Mouse (Mus musculus): ENCODE data around the gene Creg2. TPM values are rescaled to one million over a fixed set of nuclear protein-coding genes. Genes with fewer than 3 reads are reported as not detected.

Creg2 gene
- polyA plus RNA-seq, 1 experiment from 2014 or later: 0.11 TPM

DNA sequence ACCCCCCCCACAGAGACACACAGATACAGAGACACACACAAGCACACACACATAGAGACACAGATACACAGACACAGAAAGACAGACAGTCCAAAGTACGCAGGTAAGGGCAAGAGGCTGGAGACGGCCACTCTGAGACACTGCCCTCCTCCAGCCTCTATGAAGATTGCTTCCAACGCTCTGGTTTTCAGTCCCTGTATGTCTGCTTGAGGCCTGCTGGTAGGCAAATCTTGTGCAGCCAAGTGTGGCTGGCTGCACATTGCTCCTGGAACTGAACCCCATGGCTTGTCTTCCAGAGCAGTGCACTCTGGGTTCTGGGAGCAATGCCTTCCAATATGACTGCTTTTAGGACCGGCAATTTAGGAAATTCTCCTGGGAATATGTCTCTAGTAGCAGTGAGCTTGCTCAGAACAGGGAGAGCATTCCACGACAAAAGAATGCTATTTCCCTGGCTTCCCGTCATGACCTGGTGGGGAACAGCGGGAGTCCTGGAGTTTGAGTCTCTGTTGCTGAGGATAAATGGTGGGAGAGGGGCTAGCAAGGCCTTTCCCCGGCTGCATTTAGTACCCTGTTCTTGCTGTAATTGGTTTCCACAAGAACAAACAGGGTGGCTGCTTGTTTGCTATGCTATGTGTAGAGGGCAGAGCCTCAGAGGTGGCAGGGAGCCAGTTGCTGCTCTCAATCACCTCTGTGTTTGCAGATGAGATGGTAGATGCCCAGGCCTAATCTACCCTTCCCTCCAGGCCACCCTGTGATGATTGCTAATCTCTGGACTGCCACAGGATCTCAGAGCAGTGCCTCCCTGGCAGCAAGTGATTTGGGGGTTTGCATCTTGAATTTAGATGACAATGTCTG is 5.1 kb downstream of the Creg2 start:
- H3K4me3 ChIP-seq (ENCODE audit: low read depth, low read length): no peak overlapping the region
- H3K4me1 ChIP-seq (ENCODE audit: insufficient read depth, low read depth, low read length): peaks cover 9% of the 10 kb centered on the region; the same call in 1 of the 2 replicates
- WGBS: 49% methylated on average over 8 of the region's 8 CpGs
- no peaks in the 10 kb centered on the region for H3K36me3 ChIP-seq (ENCODE audit: insufficient read depth, low read length)
- H3K27me3 ChIP-seq (replicated peaks; ENCODE audit: insufficient read depth, low read length): peaks cover 9% of the 10 kb centered on the region
- H3K27ac ChIP-seq (ENCODE audit: low read length): no peak overlapping the region
- H3K9me3 ChIP-seq (ENCODE audit: low read length): no peaks in the 10 kb centered on the region
- TF ChIP-seq CTCF (IDR thresholded peaks at IDR 0.05) (no peak), EP300 (IDR thresholded peaks at IDR 0.05) (no peak)
- ATAC-seq (no peak), DNase-seq (ENCODE audit: low spot score) (no peak)
- no peak overlapping the region for H3K4me2 ChIP-seq (replicated peaks; ENCODE audit: low read depth, low read length)
- no peak overlapping the region for H3K9ac ChIP-seq (replicated peaks; ENCODE audit: low read depth)

- TF ChIP-seq CTCF (IDR thresholded peaks at IDR 0.05) (no peak), EP300 (IDR thresholded peaks at IDR 0.05) (no peak)
- Histone ChIP-seq H3K9ac (replicated peaks; ENCODE audit: low read depth) (no peak overlapping the region), H3K36me3 (ENCODE audit: insufficient read depth, low read length) (no peaks in the 10 kb centered on the region), H3K4me2 (replicated peaks; ENCODE audit: low read depth, low read length) (no peak overlapping the region), H3K27me3 (replicated peaks; ENCODE audit: insufficient read depth, low read length) (no peaks in the 10 kb centered on the region; the same call in 1 of the 2 replicates), H3K27ac (ENCODE audit: low read length) (no peak overlapping the region), H3K9me3 (ENCODE audit: low read length) (no peaks in the 10 kb centered on the region), H3K4me3 (ENCODE audit: low read depth, low read length) (no peak overlapping the region), H3K4me1 (ENCODE audit: insufficient read depth, low read depth, low read length) (no peaks in the 10 kb centered on the region)
- WGBS: 35% methylated on average over 1 of the region's 1 CpGs
- ATAC-seq (no peak), DNase-seq (ENCODE audit: low spot score) (no peak)
Observed at GRCm38 (mm10) chr1:39644333-39644732, 6.9 kb downstream of the Creg2 start.

DNA sequence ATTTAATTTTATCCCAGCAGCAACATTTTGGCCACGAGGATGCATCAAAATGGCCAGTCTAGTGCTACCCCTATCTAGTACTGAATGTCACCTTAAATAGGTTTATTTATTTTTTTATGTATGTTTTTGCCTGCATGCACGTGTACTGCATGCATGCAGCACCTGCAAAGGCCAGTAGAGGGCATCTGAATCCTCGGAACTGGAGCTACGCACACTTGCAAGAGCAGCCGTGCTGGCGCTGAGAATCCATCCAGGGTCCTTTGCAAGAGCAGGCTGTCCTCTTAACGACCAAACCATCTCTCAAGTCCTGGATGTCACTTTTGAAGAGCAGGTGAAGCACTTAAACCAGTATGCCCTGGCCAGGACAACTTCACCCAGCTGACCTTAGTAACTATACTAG is 9.6 kb downstream of the Creg2 start:
- 85% methylated on average over 7 of the region's 7 CpGs for WGBS

GRCm38 (mm10) chr1:39637139-39637538 is 14.1 kb downstream of the Creg2 start:
- Histone ChIP-seq H3K27ac (ENCODE audit: low read length) (no peak overlapping the region), H3K36me3 (ENCODE audit: insufficient read depth, low read length) (no peaks in the 10 kb centered on the region), H3K4me2 (replicated peaks; ENCODE audit: low read depth, low read length) (no peak overlapping the region), H3K27me3 (replicated peaks; ENCODE audit: insufficient read depth, low read length) (no peaks in the 10 kb centered on the region), H3K9me3 (ENCODE audit: low read length) (no peaks in the 10 kb centered on the region), H3K9ac (replicated peaks; ENCODE audit: low read depth) (no peak overlapping the region), H3K4me1 (ENCODE audit: insufficient read depth, low read depth, low read length) (no peaks in the 10 kb centered on the region), H3K4me3 (ENCODE audit: low read depth, low read length) (no peak overlapping the region)
- ATAC-seq (no peak), DNase-seq (ENCODE audit: low spot score) (no peak)
- no peak for TF ChIP-seq EP300 (IDR thresholded peaks at IDR 0.05)
- TF ChIP-seq CTCF (IDR thresholded peaks at IDR 0.05): no peak
- WGBS: 53% methylated on average over 8 of the region's 8 CpGs

More for the DNA sequence above, 9.6 kb downstream of the Creg2 start:
- H3K9ac ChIP-seq (replicated peaks; ENCODE audit: low read depth): no peak overlapping the region
- no peak for DNase-seq (ENCODE audit: low spot score)
- TF ChIP-seq CTCF (IDR thresholded peaks at IDR 0.05) (peak; percentile 26; the same call in 1 of the 2 replicates), EP300 (IDR thresholded peaks at IDR 0.05) (no peak)
- no peak overlapping the region for H3K27ac ChIP-seq (ENCODE audit: low read length)
- H3K4me1 ChIP-seq (ENCODE audit: insufficient read depth, low read depth, low read length): no peaks in the 10 kb centered on the region
- H3K4me3 ChIP-seq (ENCODE audit: low read depth, low read length): no peak overlapping the region
- ATAC-seq: no peak
- H3K9me3 ChIP-seq (ENCODE audit: low read length): no peaks in the 10 kb centered on the region
- H3K4me2 ChIP-seq (replicated peaks; ENCODE audit: low read depth, low read length): no peak overlapping the region
- H3K36me3 ChIP-seq (ENCODE audit: insufficient read depth, low read length): no peaks in the 10 kb centered on the region
- no peaks in the 10 kb centered on the region for H3K27me3 ChIP-seq (replicated peaks; ENCODE audit: insufficient read depth, low read length)

DNA sequence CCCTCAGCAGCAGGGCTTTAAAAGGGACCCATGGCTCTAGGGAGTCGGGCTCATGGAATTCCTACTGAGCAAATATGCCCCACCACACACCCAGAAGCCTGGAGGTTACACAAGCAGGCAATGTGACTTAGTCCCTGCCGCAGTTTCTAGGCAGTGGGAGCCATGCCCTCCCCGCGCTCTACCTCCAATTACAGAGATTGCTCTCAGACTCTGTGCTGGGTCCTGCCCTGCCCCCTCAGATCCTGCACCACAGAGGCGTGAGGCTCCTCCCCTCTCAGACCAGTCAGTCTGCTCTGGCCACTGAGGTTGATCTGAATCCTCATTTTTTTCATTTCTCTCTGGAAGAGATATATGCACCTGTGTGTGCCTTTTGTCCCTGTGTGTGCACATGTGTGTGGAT is 14.6 kb downstream of the Creg2 start:
- H3K9me3 ChIP-seq (ENCODE audit: low read length): no peaks in the 10 kb centered on the region
- peak; percentile 78 for ATAC-seq
- H3K4me3 ChIP-seq (ENCODE audit: low read depth, low read length): no peak overlapping the region
- no peak overlapping the region for H3K27ac ChIP-seq (ENCODE audit: low read length)
- no peaks in the 10 kb centered on the region for H3K27me3 ChIP-seq (replicated peaks; ENCODE audit: insufficient read depth, low read length)
- H3K9ac ChIP-seq (replicated peaks; ENCODE audit: low read depth): no peak overlapping the region
- no peak for TF ChIP-seq CTCF (IDR thresholded peaks at IDR 0.05)
- TF ChIP-seq EP300 (IDR thresholded peaks at IDR 0.05): no peak
- DNase-seq (ENCODE audit: low spot score): peak; percentile 51
- H3K36me3 ChIP-seq (ENCODE audit: insufficient read depth, low read length): no peaks in the 10 kb centered on the region
- H3K4me1 ChIP-seq (ENCODE audit: insufficient read depth, low read depth, low read length): no peaks in the 10 kb centered on the region
- H3K4me2 ChIP-seq (replicated peaks; ENCODE audit: low read depth, low read length): no peak overlapping the region
- WGBS: 4% methylated on average over 5 of the region's 5 CpGs

DNA sequence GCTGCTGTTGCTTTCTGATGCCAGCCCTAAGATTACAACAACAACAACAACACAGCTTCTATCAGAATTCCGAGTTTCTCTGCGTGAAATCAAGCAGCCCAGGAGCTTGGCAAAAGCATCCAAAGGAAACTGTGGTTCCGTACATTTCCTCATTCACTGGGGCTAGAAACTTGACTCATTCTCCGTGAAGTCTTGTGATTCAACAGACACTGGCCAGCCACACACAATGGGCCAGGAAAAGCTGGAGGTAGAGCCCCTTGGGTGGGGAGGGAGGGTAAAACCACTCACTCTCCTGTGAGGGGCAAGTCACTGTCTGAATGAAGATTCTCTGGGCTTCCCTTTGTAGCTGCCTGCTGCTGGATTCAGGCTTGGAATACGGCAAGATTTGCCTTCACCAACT is 15.1 kb downstream of the Creg2 start:
- ATAC-seq (no peak), DNase-seq (ENCODE audit: low spot score) (no peak)
- Histone ChIP-seq H3K27me3 (replicated peaks; ENCODE audit: insufficient read depth, low read length) (no peaks in the 10 kb centered on the region), H3K36me3 (ENCODE audit: insufficient read depth, low read length) (no peaks in the 10 kb centered on the region), H3K9me3 (ENCODE audit: low read length) (no peaks in the 10 kb centered on the region), H3K4me1 (ENCODE audit: insufficient read depth, low read depth, low read length) (no peaks in the 10 kb centered on the region), H3K27ac (ENCODE audit: low read length) (no peak overlapping the region), H3K9ac (replicated peaks; ENCODE audit: low read depth) (no peak overlapping the region), H3K4me3 (ENCODE audit: low read depth, low read length) (no peak overlapping the region), H3K4me2 (replicated peaks; ENCODE audit: low read depth, low read length) (no peak overlapping the region)
- TF ChIP-seq CTCF (IDR thresholded peaks at IDR 0.05) (no peak), EP300 (IDR thresholded peaks at IDR 0.05) (no peak)
- whole genome bisulfite sequencing: 34% methylated on average over 5 of the region's 5 CpGs

Data from lung, postnatal 0 days (tissue).